Mouse (Mus musculus): ENCODE measurements around the gene Apof. TPM values are rescaled to one million over a fixed set of nuclear protein-coding genes. Genes with fewer than 3 reads are reported as not detected.

The Apof gene
- total RNA-seq, 2 experiments from 2014 or later: not detected

GRCm38 (mm10) chr10:128297221-128297620 is 28.8 kb downstream of the Apof start:
- no peak for DNase-seq (ENCODE audit: low spot score in 2 of 2)

GRCm38 (mm10) chr10:128297622-128298021 is 29.2 kb downstream of the Apof start:
- no peak for DNase-seq (ENCODE audit: low spot score in 2 of 2)

- DNase-seq (ENCODE audit: low spot score in 2 of 2): no peak
Observed at GRCm38 (mm10) chr10:128298243-128298642, 29.8 kb downstream of the Apof start.

GRCm38 (mm10) chr10:128298702-128299171 is 30.3 kb downstream of the Apof start, which contains the start of gene Il23a:
Gene Il23a, minus strand, starts transcription at chr10:128298752.
- no peak for DNase-seq (ENCODE audit: low spot score in 2 of 2)

- DNase-seq (ENCODE audit: low spot score in 2 of 2): no peak
Observed at GRCm38 (mm10) chr10:128302357-128302756, 33.9 kb downstream of the Apof start.

- no peak for DNase-seq (ENCODE audit: low spot score in 2 of 2)
Observed at GRCm38 (mm10) chr10:128302785-128303125, 34.3 kb downstream of the Apof start.

GRCm38 (mm10) chr10:128303126-128304021 is 34.9 kb downstream of the Apof start, which contains the start of gene Pan2:
Gene Pan2, plus strand, starts transcription at chr10:128303335.
- peak; percentile 100 for DNase-seq (ENCODE audit: low spot score in 2 of 2)

GRCm38 (mm10) chr10:128309654-128310053 is 41.2 kb downstream of the Apof start:
- no peak for DNase-seq (ENCODE audit: low spot score in 2 of 2)

- DNase-seq (ENCODE audit: low spot score in 2 of 2): no peak
Observed at GRCm38 (mm10) chr10:128310177-128310576, 41.7 kb downstream of the Apof start.

- DNase-seq (ENCODE audit: low spot score in 2 of 2): no peak
Observed at GRCm38 (mm10) chr10:128310902-128311301, 42.4 kb downstream of the Apof start.

GRCm38 (mm10) chr10:128315578-128315977 is 47.1 kb downstream of the Apof start:
- DNase-seq (ENCODE audit: low spot score in 2 of 2): no peak

Other genes starting within 250 kb of the Apof start
- gene Naca, start 233.1 kb upstream of the Apof start, total RNA-seq (2021): 100 to 1,000 TPM; 321 to 339 TPM
- 100 to 1,000 TPM; 138 to 149 TPM for gene Ptges3, start 209.7 kb upstream of the Apof start, total RNA-seq (2021)
- 1,000 to 10,000 TPM; 1,880 to 1,915 TPM for gene Atp5b, start 185.4 kb upstream of the Apof start, total RNA-seq (2021)
- 10 to 100 TPM; 35.1 to 36.8 TPM for gene Baz2a, start 177.1 kb upstream of the Apof start, total RNA-seq (2021)
- 10 to 100 TPM; 13.4 to 14.6 TPM for gene Rbms2, start 88.4 kb upstream of the Apof start, total RNA-seq (2021)
- 10 to 100 TPM; 14.2 to 18.4 TPM for gene Gls2, start 74.2 kb upstream of the Apof start, total RNA-seq (2021)
- 10 to 100 TPM; 11.1 to 11.5 TPM for gene Spryd4, start 56.9 kb upstream of the Apof start, total RNA-seq (2021)
- not detected for gene Mip, start 42.8 kb upstream of the Apof start, total RNA-seq (2021)
- gene Timeless, start 36.6 kb upstream of the Apof start, total RNA-seq (2021): 1 to 10 TPM; 4.1 to 7.6 TPM
- not detected for gene Apon, start 14.6 kb upstream of the Apof start, total RNA-seq (2021)
- gene Stat2, start 1.9 kb downstream of the Apof start, total RNA-seq (2021): 10 to 100 TPM; 29.2 to 30.3 TPM
- gene Il23a, start 30.1 kb downstream of the Apof start, total RNA-seq (2021): 1 to 10 TPM; 2.4 to 3.2 TPM
- gene Pan2, start 34.7 kb downstream of the Apof start, total RNA-seq (2021): 10 to 100 TPM; 15.1 to 15.4 TPM
- 10 to 100 TPM; 76.5 to 80.3 TPM for gene Cnpy2, start 53.8 kb downstream of the Apof start, total RNA-seq (2021)
- 100 to 1,000 TPM; 260 to 274 TPM for gene Cs, start 69.1 kb downstream of the Apof start, total RNA-seq (2021)
- 10 to 100 TPM; 60.0 to 62.1 TPM for gene Coq10a, start 100.3 kb downstream of the Apof start, total RNA-seq (2021)
- 10 to 100 TPM; 83.6 to 86.7 TPM for gene Ankrd52, start 108.4 kb downstream of the Apof start, total RNA-seq (2021)
- under 1 TPM in 1 of 2 experiments, not detected in 1; 0.60 TPM for gene Slc39a5, start 132.6 kb downstream of the Apof start, total RNA-seq (2021)
- gene Nabp2, start 142.8 kb downstream of the Apof start, total RNA-seq (2021): 10 to 100 TPM; 94.5 TPM
- gene Rnf41, start 143.0 kb downstream of the Apof start, total RNA-seq (2021): 10 to 100 TPM; 67.2 to 72.0 TPM
- 100 to 1,000 TPM; 208 to 212 TPM for gene Smarcc2, start 190.6 kb downstream of the Apof start, total RNA-seq (2021)
- 100 to 1,000 TPM; 596 to 608 TPM for gene Myl6, start 225.5 kb downstream of the Apof start, total RNA-seq (2021)
- 10 to 100 TPM; 15.5 to 16.2 TPM for gene Myl6b, start 230.0 kb downstream of the Apof start, total RNA-seq (2021)